Mouse (Mus musculus): ENCODE measurements around the gene Gm5485.

Gene Gm5485

GRCm38 (mm10) chr16:48412246-48412645 lies at the start of gene Gm5485:
Gene Gm5485, minus strand, starts transcription at chr16:48412416.
- no peak for DNase-seq (ENCODE audit: low read depth, low spot score)

- no peak for DNase-seq (ENCODE audit: low read depth, low spot score)
These were observed 41.0 kb upstream of the Gm5485 start for GRCm38 (mm10) chr16:48453264-48453663.

- DNase-seq (ENCODE audit: low read depth, low spot score): no peak
These were observed 34.1 kb upstream of the Gm5485 start for GRCm38 (mm10) chr16:48446161-48446925.

GRCm38 (mm10) chr16:48444589-48444988 lies 32.4 kb upstream of the Gm5485 start:
- no peak for DNase-seq (ENCODE audit: low read depth, low spot score)

- DNase-seq (ENCODE audit: low read depth, low spot score): no peak
These were observed 25.3 kb upstream of the Gm5485 start for GRCm38 (mm10) chr16:48437476-48437875.

GRCm38 (mm10) chr16:48435454-48435853 lies 23.2 kb upstream of the Gm5485 start:
- DNase-seq (ENCODE audit: low read depth, low spot score): no peak

- DNase-seq (ENCODE audit: low read depth, low spot score): no peak
These were observed 18.8 kb upstream of the Gm5485 start, which contains the start of gene Morc1 for GRCm38 (mm10) chr16:48431027-48431426. Gene Morc1, plus strand, starts transcription at chr16:48431237.

- no peak for DNase-seq (ENCODE audit: low read depth, low spot score)
These were observed 17.2 kb upstream of the Gm5485 start for GRCm38 (mm10) chr16:48429427-48429826.

GRCm38 (mm10) chr16:48424069-48424468 lies 11.9 kb upstream of the Gm5485 start:
- DNase-seq (ENCODE audit: low read depth, low spot score): no peak

GRCm38 (mm10) chr16:48422501-48422900 lies 10.3 kb upstream of the Gm5485 start:
- no peak for DNase-seq (ENCODE audit: low read depth, low spot score)

GRCm38 (mm10) chr16:48419035-48419434 lies 6.8 kb upstream of the Gm5485 start:
- no peak for DNase-seq (ENCODE audit: low read depth, low spot score)

- DNase-seq (ENCODE audit: low read depth, low spot score): no peak
These were observed 6.3 kb upstream of the Gm5485 start for GRCm38 (mm10) chr16:48418557-48418956.

GRCm38 (mm10) chr16:48410125-48410524 lies 2.1 kb downstream of the Gm5485 start:
- DNase-seq (ENCODE audit: low read depth, low spot score): no peak

- no peak for DNase-seq (ENCODE audit: low read depth, low spot score)
These were observed 2.6 kb downstream of the Gm5485 start for GRCm38 (mm10) chr16:48409580-48409979.

GRCm38 (mm10) chr16:48405674-48406403 lies 6.4 kb downstream of the Gm5485 start:
- no peak for DNase-seq (ENCODE audit: low read depth, low spot score)

GRCm38 (mm10) chr16:48404009-48404408 lies 8.2 kb downstream of the Gm5485 start:
- no peak for DNase-seq (ENCODE audit: low read depth, low spot score)

- no peak for DNase-seq (ENCODE audit: low read depth, low spot score)
These were observed 8.8 kb downstream of the Gm5485 start for GRCm38 (mm10) chr16:48403423-48403822.

GRCm38 (mm10) chr16:48402963-48403362 lies 9.3 kb downstream of the Gm5485 start:
- no peak for DNase-seq (ENCODE audit: low read depth, low spot score)

- DNase-seq (ENCODE audit: low read depth, low spot score): no peak
These were observed 16.9 kb downstream of the Gm5485 start for GRCm38 (mm10) chr16:48395278-48395677.

GRCm38 (mm10) chr16:48386982-48387381 lies 25.2 kb downstream of the Gm5485 start:
- no peak for DNase-seq (ENCODE audit: low read depth, low spot score)

- DNase-seq (ENCODE audit: low read depth, low spot score): no peak
These were observed 28.5 kb downstream of the Gm5485 start for GRCm38 (mm10) chr16:48383582-48384257.

All from brain, embryonic 18.5 days (tissue).